Mouse (Mus musculus): ENCODE data around the gene Gpc5. TPM values are rescaled to one million over a fixed set of nuclear protein-coding genes. Genes with fewer than 3 reads are reported as not detected.

Gene Gpc5
- total RNA-seq, 2 experiments from 2014 or later: not detected

DNA sequence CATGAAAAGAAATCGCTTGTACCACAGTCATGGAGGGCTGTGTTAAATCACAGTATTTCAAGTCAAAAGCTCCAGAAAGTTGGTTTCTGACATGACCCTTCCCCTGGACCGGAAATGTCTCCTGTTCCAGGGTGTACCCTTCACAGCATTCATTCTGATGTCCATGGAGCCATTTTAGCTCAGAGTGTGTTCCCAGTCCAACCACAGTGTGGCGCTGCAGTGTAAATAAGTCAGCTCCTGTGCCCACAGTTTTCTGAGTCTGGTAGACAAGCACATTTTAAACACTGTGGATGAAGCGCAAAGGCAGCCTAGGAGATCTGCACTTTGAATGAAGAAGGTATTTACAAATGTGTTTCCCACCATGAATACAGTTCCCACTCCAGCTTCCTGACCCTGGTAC is 383.2 kb downstream of the Gpc5 start:
- ATAC-seq (replicated peaks; ENCODE audit: poor library complexity): peak; percentile 96

DNA sequence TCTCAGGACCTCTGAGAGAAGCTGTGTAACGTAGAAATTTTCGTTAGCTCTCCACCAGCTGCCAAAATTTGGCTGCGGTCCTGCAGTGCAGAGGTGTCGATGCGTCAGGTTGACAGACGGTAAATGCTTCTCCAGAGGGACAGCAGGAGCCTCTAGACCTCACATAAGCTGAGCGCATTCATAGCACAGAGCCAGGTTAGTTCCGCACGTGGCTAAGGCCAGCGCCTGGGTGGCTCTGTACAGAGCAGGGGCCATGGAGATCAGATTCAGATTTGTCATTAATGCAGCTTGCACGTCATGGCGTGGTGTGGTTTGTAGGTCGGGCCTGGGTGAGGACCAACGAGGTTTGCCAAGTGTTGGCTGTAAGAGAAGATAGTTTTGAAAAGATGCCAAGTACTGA is 385.3 kb downstream of the Gpc5 start:
- ATAC-seq (replicated peaks; ENCODE audit: poor library complexity): no peak

DNA sequence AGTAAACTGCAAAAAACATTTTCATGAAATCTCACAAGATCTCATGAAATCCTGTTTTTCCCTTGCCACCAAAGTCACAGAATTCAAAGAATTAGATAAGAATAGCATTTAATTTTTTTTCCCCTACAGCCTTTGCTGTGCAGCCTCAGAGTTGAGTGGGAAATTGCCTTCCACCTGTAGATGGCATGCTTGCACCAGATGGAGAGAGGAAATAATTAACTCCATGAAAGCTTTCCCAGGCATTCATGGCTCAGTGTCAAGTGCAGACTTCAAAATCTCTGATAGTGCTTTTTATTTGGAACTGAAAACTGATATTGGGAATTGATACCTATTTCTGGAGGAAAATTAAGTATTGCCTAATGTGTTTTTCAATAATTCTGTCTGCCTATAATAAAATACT is 393.1 kb downstream of the Gpc5 start:
- no peak for ATAC-seq (replicated peaks; ENCODE audit: poor library complexity)

DNA sequence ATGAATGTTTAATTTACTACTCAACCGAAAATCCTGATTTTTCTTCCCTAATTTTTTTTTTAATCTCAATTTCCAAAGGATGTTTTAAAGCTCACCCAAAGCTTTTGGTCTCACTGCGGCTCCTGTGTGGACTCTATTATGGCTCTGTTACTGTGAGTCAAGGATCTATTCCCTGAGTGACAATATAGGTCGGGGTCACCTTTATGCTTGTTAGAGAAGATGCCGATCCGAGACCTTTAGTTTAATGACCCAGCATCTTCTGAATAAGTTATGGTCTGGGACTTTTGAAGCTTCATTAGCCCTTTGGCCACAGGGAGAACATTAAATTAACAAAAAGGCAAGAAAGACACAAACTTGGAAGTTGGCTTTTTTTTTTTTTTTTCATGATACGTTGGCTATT is 408.8 kb downstream of the Gpc5 start:
- no peak for ATAC-seq (replicated peaks; ENCODE audit: poor library complexity)

DNA sequence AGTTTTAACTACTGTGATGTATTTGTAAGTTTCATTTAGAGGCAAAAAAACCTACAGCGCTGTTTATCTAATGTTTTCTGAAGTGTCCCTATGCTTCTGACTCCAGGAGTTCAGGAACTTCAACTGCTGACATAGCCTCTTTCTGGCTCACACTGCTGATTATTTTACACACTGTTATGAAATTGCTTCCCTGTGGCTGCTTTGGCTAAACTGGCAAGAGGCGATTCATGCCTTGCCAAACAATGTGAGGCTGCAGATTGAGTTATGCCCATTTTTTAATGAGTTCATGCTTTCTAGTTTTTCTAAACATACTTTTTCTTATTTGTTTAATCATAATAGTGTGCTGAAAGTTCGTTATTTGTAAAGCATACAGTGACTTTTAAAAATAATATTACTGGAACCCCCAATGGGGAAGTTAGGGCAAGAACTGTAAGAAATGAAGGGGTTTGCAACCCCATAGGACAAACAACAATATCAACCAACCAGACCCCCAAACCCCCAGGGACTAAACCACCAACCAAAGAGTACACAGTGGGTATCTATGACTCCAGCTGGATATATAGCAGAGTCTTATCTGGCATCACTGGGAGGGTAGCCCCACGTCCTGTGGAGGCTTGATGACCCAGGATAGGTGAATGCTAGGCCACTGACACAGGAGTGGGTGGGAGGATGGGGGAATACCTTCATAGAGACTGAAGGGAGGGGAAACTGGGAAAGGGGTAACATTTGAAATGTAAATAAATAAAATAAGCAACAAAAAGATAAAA is 454.7 kb downstream of the Gpc5 start:
- no peak for ATAC-seq (replicated peaks; ENCODE audit: poor library complexity)

DNA sequence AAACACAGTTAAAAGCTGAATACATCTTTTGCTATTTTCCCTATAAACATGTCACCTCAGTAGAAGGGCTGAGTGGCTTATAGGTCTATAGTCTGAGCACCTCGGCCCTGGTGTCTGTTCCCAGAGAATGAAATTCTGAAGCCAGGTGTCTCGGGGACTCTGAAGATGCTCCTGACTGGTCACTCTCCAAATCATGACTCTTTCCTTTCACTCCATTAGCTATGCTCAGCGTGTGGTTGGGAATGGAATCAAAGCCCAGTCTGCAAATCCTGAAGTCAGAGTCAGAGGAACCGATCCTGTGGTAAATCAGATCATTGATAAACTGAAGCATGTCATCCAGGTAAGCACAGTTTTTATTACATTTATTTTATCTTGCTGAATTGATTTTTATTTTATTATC is 460.0 kb downstream of the Gpc5 start:
- ATAC-seq (replicated peaks; ENCODE audit: poor library complexity): no peak

DNA sequence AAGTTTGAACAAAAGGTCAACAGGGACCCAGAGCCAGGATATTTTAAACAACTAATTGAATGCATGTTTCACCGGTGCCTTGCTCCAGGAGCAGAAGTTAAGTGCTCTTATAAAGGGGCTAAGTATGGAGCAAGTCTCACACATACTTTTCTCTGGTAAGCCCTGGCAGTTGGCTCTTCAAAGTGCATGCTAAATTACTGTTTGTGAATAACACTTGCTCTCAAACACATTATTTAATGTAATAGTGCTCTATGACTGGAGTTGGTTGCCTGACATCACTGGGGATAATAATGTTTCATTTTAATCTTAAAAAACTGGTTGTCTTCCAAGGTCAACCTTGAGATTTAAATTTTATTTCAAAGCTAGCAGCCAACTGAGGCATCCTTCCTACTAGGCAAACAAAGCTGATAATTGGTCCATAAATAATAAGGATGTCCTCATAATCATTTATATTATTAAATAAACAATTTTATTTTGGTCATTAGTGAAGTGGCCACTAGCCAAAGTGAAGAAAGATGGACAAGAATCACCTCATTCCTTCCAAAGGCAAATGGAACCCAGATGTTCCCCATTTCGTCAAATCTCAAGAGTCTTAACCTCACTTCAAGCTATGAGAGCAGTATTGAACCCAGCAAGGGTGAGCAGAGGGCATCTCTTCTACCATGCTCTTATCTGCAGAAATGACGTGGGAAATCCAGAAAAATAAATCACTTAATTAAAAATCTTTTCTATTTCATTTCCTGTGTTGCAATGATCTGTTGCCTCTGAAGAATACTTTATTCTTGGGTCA is 488.6 kb downstream of the Gpc5 start:
- no peak for ATAC-seq (replicated peaks; ENCODE audit: poor library complexity)

DNA sequence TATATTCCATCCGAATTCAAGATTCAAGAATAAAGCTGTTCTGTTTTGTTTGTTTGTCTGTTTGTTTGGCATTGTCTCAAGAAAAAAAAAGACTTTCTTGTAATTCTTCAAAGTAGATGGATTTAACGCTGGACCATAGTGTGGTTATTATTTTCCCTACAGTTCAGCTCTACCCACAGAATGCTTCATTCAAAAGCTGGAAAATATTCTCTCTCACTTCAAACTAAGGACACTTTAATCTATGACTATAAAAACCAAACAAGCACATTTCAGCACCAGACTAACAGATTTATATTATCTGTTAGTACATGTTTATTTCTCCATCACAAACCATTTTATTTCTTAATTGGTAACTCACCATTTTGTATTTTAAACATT is 489.2 kb downstream of the Gpc5 start:
- no peak for ATAC-seq (replicated peaks; ENCODE audit: poor library complexity)

DNA sequence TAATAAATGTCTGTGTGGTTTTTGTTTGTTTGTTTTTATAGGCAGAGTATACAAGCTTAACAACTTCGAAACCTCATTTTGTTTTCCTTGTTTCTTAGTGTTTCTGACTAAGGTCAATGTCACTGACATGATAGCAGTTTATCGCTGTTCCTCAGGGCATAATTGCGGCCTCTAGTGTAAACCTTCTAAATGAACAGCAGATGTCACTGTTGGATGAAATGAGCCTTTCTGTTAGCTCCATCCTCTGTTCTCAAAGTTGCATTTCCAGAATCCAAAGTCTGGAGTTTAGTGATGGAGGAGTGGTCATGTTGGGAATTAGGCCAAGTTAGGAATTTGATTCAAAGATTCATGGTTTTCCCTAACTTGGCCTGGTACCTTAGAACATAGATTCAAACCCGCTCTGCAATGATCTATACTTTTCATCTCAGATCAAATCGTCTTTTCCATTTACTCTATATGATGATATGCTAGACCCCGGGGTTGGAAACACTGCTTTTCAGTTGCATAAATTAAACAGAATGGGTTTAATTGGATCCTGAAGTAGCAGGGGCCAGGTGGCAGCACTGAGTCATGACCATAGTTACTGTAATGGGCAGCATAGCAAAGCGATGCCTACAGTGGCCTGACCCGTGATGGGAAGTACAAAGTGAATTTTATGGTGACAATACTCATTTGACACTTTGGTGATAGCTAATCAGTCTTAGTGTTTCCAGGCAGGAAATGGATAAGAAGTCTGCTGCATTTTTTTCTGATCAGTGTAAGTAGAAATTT is 508.4 kb downstream of the Gpc5 start:
- ATAC-seq (replicated peaks; ENCODE audit: poor library complexity): peak; percentile 52

DNA sequence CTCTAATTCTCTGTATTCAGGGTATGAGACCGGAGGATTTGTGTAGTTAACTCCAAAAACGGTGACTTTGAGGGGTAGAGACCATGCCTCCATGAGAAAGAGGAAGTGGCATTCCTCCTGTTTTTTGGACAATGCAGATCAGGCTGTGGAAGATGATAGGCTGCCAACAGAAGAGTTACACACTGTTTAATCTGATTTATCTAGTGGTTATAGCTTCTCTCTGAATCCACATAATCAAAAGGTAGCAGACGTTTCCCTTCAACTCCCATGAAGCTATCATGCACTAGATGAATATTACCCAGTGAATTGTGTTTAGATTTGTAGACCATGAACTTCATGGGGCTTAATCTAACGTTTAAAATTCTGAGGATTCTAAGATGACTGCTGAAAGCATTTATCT is 522.1 kb downstream of the Gpc5 start:
- no peak for ATAC-seq (replicated peaks; ENCODE audit: poor library complexity)

DNA sequence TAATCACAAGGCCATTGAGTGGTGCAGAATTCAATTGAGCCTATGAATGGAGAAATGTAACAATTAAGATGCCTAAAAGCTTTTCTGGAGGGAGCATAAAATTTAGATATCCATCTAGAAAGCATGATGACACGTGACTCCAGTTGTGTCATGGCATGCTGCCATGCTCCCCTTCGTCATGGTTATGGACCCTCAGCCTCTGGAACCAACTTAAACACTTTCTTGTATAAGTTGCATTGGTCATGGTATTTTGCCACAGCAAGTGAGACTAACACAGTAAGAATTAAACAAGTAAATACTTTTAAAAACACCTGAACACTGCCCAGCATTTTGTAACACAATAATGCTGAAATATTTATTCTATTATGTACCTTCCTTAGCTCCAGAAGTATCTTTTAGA is 524.3 kb downstream of the Gpc5 start:
- no peak for ATAC-seq (replicated peaks; ENCODE audit: poor library complexity)

DNA sequence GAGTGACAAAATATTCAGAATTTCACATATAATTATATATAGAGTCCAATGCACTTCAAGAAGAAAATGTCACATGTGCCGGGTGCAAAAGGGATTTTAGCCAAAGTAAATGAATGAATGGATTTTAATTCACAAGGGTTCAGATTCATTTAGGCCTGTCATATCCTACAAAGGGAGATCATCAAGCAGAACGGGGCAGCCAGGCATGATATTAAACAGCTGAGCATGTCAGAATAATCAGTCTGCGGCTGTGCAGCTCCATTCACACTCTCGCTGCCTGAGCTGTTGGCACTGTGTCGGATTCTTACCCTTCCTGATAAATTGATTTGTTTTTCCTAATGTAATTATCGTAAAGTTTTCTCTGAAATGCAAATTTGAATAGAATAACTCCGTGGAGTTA is 524.8 kb downstream of the Gpc5 start:
- no peak for ATAC-seq (replicated peaks; ENCODE audit: poor library complexity)

DNA sequence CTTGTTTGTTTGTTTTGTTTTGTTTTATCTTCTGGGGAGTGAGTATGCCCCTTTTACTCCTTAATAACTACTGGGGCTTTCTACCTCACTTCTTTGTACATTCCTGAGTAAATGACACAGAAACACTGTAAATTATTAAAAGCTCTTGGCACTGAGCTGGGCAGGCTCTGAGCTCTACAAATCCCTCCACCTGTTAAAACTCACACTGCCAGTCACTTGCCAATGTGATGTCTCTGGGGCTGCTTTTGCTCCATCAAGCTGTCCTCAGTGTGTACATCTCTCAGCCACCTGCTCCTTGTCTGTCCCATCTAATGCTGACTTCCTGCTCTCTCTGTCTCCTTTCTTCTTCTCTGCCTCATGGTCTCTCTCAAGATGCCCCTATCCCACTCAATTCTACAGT is 528.5 kb downstream of the Gpc5 start:
- ATAC-seq (replicated peaks; ENCODE audit: poor library complexity): no peak

DNA sequence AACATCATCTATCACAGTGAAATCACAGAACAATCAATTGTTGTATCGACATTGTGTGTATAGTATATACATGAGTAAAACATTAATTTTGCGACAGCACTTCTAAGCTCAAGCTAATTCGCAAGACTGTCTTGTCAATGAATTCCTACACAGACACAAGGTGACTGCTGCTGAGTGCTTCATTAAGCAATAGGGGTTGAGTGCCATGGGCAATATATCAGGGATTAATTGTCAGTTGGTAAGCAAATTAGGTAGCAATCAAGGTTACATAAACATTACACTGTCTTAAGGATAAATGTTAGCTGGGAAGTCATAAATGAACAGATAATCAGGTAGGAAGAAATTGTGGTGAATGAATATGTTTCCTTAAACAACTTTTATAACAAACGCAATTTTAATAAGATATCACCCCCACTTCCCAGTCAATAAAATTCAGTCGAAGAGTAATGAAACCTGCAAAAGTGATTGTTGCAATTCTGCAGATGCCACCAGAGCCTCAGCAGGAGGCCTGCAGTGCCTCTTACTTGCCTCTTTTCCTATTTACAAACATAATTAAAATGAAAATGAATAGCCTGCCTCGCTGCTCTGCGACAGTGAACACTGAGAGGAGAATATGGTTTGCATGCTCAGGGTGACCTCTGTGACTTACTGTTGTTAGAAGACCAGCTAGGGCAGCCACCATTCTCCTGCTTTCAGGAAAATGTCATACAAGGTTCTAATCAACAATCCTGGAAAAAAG is 539.3 kb downstream of the Gpc5 start:
- no peak for ATAC-seq (replicated peaks; ENCODE audit: poor library complexity)

DNA sequence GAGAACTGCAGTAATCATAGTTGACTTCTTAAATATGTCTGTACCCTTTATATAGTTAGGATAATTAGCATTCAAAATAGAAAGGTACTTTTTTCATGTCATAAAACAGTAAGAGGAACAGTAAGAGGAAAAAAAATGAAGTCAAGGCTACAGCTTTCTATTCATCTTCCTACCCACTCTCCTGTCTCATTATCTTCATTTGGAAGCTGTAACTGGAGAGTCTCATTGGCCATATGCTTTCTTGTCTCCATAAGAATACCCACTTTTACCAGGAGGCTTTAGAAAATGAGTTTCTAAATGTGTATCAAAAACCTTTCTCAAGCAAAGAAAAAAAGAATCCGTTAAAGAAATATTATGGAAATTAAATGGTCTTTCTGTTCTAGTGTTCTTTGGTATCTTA is 541.3 kb downstream of the Gpc5 start:
- no peak for ATAC-seq (replicated peaks; ENCODE audit: poor library complexity)

DNA sequence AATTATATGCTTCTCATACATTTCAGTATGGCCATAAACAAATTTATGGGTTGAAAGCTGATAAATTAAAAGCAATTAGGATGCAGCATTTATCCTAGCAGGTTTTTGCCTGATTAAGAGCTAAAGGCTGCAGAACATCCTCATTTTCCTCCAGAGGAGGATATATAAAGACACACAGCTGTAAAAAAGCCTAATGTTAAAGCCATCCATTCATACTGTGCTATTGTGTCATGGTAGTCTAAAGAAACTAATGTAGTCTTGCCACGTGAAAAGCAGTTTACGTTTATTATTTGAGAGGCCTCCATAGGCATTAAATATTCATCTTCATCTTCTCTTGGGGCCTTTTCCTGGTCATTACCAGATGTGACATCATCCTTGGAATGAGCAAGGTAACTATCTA is 587.9 kb downstream of the Gpc5 start:
- no peak for ATAC-seq (replicated peaks; ENCODE audit: poor library complexity)

DNA sequence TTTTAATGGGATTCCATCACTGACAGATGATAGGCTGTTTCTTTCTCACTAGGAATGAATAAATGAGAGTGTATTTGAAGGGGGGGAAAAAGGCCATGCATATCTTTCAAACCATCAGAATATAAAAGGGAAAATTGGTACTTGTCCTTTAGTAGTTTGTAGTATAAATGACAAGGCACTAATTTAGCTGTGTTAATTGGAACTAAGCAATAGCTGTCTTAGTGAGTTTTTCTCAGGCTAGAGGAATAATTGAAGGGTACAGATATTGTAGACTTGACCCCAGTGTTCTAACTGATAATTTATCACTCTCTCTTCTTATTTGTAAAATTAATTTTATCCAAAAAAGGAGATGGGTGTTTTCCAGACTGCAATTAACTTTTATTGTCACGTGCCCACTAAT is 654.0 kb downstream of the Gpc5 start:
- ATAC-seq (replicated peaks; ENCODE audit: poor library complexity): no peak

DNA sequence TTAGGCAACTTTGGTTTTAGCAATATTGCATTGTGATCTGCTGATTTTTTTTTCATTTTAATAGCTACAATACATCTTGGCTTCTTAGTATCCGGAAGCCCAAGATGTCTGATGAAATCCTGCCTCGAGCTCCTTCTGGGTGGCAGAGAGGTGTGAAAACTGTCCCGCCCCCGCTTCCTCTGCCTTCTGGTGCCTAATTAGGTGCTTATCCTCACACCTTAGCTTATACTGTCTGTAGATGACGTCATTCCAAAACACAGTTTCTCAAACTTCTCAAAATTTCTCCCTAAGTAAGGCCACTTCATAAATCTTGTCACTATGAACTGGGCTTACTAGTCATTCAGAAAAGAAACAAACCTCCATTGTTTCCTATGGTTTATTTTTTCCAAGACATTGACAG is 668.2 kb downstream of the Gpc5 start:
- no peak for ATAC-seq (replicated peaks; ENCODE audit: poor library complexity)

DNA sequence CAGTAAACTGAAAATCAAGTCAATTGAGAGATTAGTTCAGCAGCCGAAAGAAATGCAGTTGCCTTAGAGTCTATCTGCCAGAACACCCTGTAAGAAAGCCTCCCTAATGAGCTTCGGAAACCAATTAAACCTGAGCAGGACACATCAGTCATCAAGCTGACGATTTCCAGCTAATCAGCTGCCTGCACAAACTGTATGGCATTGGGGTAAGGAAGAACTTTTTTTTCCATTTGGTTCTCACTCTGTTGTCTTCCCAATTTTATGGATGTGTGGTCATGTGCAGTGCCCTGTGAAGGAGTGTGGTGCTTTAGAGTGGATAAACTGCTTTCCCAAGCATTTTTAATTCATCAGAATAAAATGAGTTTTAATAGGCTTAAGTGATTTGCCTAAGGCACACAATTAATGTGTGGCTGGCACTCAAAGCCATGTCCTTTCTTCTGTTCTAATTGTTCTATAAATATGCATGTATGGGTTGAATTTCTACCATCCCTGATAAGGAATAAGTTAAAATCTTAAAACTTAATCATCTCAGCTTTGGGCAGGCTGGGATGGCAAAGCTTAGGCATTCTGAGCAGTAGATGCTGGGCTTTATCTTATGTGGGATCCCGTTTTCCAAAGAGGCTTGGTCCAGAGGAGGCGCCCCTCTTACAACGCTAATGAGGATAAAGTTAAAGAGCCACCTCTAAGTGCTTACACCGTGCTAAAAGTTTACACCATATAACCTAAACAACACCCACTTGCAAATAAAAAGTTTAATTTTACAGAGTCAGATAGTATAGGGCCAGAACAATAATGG is 687.6 kb downstream of the Gpc5 start:
- ATAC-seq (replicated peaks; ENCODE audit: poor library complexity): no peak

DNA sequence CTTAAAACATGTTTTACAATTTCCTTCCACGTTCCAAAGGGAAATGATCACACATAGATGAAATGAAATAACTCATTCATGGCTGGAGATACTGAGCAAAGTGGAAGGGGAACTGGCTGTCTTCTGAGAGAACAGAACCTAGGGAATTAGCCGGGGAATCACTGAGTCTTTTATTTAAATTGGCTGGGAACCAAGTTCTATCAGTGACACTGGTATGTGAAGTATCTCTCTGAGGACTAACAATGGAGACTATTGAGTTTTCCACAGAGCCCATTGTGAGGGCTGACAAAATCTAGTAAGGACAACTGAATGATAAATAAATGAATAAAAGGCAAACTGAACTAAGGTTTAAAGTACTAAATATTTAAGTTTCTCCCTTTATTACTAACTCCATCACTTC is 712.7 kb downstream of the Gpc5 start:
- ATAC-seq (replicated peaks; ENCODE audit: poor library complexity): no peak

All from megakaryocyte progenitor cell, adult 5-6 weeks (primary cell).